Mouse (Mus musculus): ENCODE data around the gene Hdac4. TPM values are rescaled to one million over a fixed set of nuclear protein-coding genes. Genes with fewer than 3 reads are reported as not detected.

The Hdac4 gene
- polyA plus RNA-seq, 1 experiment from 2014 or later: 27.6 TPM

- no peak overlapping the region for H3K4me2 ChIP-seq (ENCODE audit: low read length)
- H3K27ac ChIP-seq (ENCODE audit: low read depth, low read length): no peak overlapping the region
- WGBS: 87% methylated on average over 8 of the region's 8 CpGs
- peaks cover 13% of the 10 kb centered on the region for H3K4me1 ChIP-seq (ENCODE audit: control insufficient read depth, insufficient read depth, low read depth, low read length)
- no peak overlapping the region for H3K9ac ChIP-seq (ENCODE audit: low read depth, low read length)
- ATAC-seq: no peak
- H3K4me3 ChIP-seq (ENCODE audit: low read length): no peak overlapping the region
- H3K27me3 ChIP-seq (replicated peaks; ENCODE audit: control insufficient read depth, insufficient read depth, low read length): no peaks in the 10 kb centered on the region
- H3K36me3 ChIP-seq (ENCODE audit: control insufficient read depth, insufficient read depth, low read length): no peaks in the 10 kb centered on the region
- no peaks in the 10 kb centered on the region for H3K9me3 ChIP-seq (ENCODE audit: control insufficient read depth, low read length)
Observed at GRCm38 (mm10) chr1:92215131-92215638, 19.7 kb upstream of the Hdac4 start.

- H3K4me1 ChIP-seq (ENCODE audit: control insufficient read depth, insufficient read depth, low read depth, low read length): peaks cover 13% of the 10 kb centered on the region
- H3K9ac ChIP-seq (ENCODE audit: low read depth, low read length): no peak overlapping the region
- ATAC-seq: peak; percentile 66
Observed at GRCm38 (mm10) chr1:92212003-92212750, 16.7 kb upstream of the Hdac4 start.

GRCm38 (mm10) chr1:92202639-92203352 lies 7.3 kb upstream of the Hdac4 start:
- WGBS: 77% methylated on average over 17 of the region's 17 CpGs
- Histone ChIP-seq H3K4me2 (ENCODE audit: low read length) (no peak overlapping the region), H3K27me3 (replicated peaks; ENCODE audit: control insufficient read depth, insufficient read depth, low read length) (no peaks in the 10 kb centered on the region), H3K9me3 (ENCODE audit: control insufficient read depth, low read length) (peaks cover 3% of the 10 kb centered on the region; the same call in 1 of the 2 replicates), H3K4me3 (ENCODE audit: low read length) (no peak overlapping the region), H3K27ac (ENCODE audit: low read depth, low read length) (no peak overlapping the region), H3K4me1 (ENCODE audit: control insufficient read depth, insufficient read depth, low read depth, low read length) (no peaks in the 10 kb centered on the region), H3K36me3 (ENCODE audit: control insufficient read depth, insufficient read depth, low read length) (no peaks in the 10 kb centered on the region), H3K9ac (ENCODE audit: low read depth, low read length) (no peak overlapping the region)
- ATAC-seq: no peak

More at GRCm38 (mm10) chr1:92212003-92212750, 16.7 kb upstream of the Hdac4 start:
- WGBS: 18% methylated on average over 13 of the region's 13 CpGs
- Histone ChIP-seq H3K27ac (ENCODE audit: low read depth, low read length) (no peak overlapping the region), H3K36me3 (ENCODE audit: control insufficient read depth, insufficient read depth, low read length) (no peaks in the 10 kb centered on the region), H3K27me3 (replicated peaks; ENCODE audit: control insufficient read depth, insufficient read depth, low read length) (no peaks in the 10 kb centered on the region), H3K4me2 (ENCODE audit: low read length) (no peak overlapping the region), H3K9me3 (ENCODE audit: control insufficient read depth, low read length) (no peaks in the 10 kb centered on the region), H3K4me3 (ENCODE audit: low read length) (no peak overlapping the region)

GRCm38 (mm10) chr1:92190463-92190862 lies 5.0 kb downstream of the Hdac4 start:
- WGBS: 87% methylated on average over 3 of the region's 3 CpGs
- Histone ChIP-seq H3K4me1 (ENCODE audit: control insufficient read depth, insufficient read depth, low read depth, low read length) (no peaks in the 10 kb centered on the region), H3K27ac (ENCODE audit: low read depth, low read length) (no peak overlapping the region), H3K9me3 (ENCODE audit: control insufficient read depth, low read length) (no peaks in the 10 kb centered on the region), H3K4me3 (ENCODE audit: low read length) (no peak overlapping the region), H3K36me3 (ENCODE audit: control insufficient read depth, insufficient read depth, low read length) (no peaks in the 10 kb centered on the region), H3K4me2 (ENCODE audit: low read length) (no peak overlapping the region), H3K27me3 (replicated peaks; ENCODE audit: control insufficient read depth, insufficient read depth, low read length) (no peaks in the 10 kb centered on the region), H3K9ac (ENCODE audit: low read depth, low read length) (no peak overlapping the region)
- no peak for ATAC-seq

- Histone ChIP-seq H3K9ac (ENCODE audit: low read depth, low read length) (no peak overlapping the region), H3K9me3 (ENCODE audit: control insufficient read depth, low read length) (no peaks in the 10 kb centered on the region), H3K27me3 (replicated peaks; ENCODE audit: control insufficient read depth, insufficient read depth, low read length) (no peaks in the 10 kb centered on the region), H3K4me2 (ENCODE audit: low read length) (no peak overlapping the region), H3K36me3 (ENCODE audit: control insufficient read depth, insufficient read depth, low read length) (no peaks in the 10 kb centered on the region), H3K4me1 (ENCODE audit: control insufficient read depth, insufficient read depth, low read depth, low read length) (no peaks in the 10 kb centered on the region), H3K4me3 (ENCODE audit: low read length) (no peak overlapping the region), H3K27ac (ENCODE audit: low read depth, low read length) (no peak overlapping the region)
- ATAC-seq: no peak
- 93% methylated on average over 3 of the region's 3 CpGs for WGBS
Observed at GRCm38 (mm10) chr1:92187137-92187536, 8.4 kb downstream of the Hdac4 start.

- Histone ChIP-seq H3K9ac (ENCODE audit: low read depth, low read length) (no peak overlapping the region), H3K9me3 (ENCODE audit: control insufficient read depth, low read length) (no peaks in the 10 kb centered on the region), H3K4me3 (ENCODE audit: low read length) (no peak overlapping the region), H3K27me3 (replicated peaks; ENCODE audit: control insufficient read depth, insufficient read depth, low read length) (no peaks in the 10 kb centered on the region), H3K27ac (ENCODE audit: low read depth, low read length) (no peak overlapping the region), H3K4me1 (ENCODE audit: control insufficient read depth, insufficient read depth, low read depth, low read length) (no peaks in the 10 kb centered on the region; the same call in none of the 2 replicates), H3K36me3 (ENCODE audit: control insufficient read depth, insufficient read depth, low read length) (no peaks in the 10 kb centered on the region), H3K4me2 (ENCODE audit: low read length) (no peak overlapping the region)
- WGBS: 93% methylated on average over 1 of the region's 1 CpGs
- ATAC-seq: no peak
Observed at GRCm38 (mm10) chr1:92184600-92184999, 10.9 kb downstream of the Hdac4 start.

GRCm38 (mm10) chr1:92183101-92183790 lies 12.3 kb downstream of the Hdac4 start:
- H3K4me3 ChIP-seq (ENCODE audit: low read length): no peak overlapping the region
- H3K27me3 ChIP-seq (replicated peaks; ENCODE audit: control insufficient read depth, insufficient read depth, low read length): no peaks in the 10 kb centered on the region
- H3K9me3 ChIP-seq (ENCODE audit: control insufficient read depth, low read length): no peaks in the 10 kb centered on the region
- H3K27ac ChIP-seq (ENCODE audit: low read depth, low read length): no peak overlapping the region
- peaks cover 9% of the 10 kb centered on the region for H3K4me1 ChIP-seq (ENCODE audit: control insufficient read depth, insufficient read depth, low read depth, low read length)
- H3K9ac ChIP-seq (ENCODE audit: low read depth, low read length): no peak overlapping the region
- no peak for ATAC-seq
- whole genome bisulfite sequencing: 69% methylated on average over 5 of the region's 5 CpGs
- no peaks in the 10 kb centered on the region for H3K36me3 ChIP-seq (ENCODE audit: control insufficient read depth, insufficient read depth, low read length)
- no peak overlapping the region for H3K4me2 ChIP-seq (ENCODE audit: low read length)

- ATAC-seq: no peak
- 55% methylated on average over 2 of the region's 2 CpGs for WGBS
- Histone ChIP-seq H3K36me3 (ENCODE audit: control insufficient read depth, insufficient read depth, low read length) (no peaks in the 10 kb centered on the region), H3K27ac (ENCODE audit: low read depth, low read length) (no peak overlapping the region), H3K4me1 (ENCODE audit: control insufficient read depth, insufficient read depth, low read depth, low read length) (peaks cover 22% of the 10 kb centered on the region), H3K9me3 (ENCODE audit: control insufficient read depth, low read length) (no peaks in the 10 kb centered on the region), H3K4me3 (ENCODE audit: low read length) (no peak overlapping the region), H3K27me3 (replicated peaks; ENCODE audit: control insufficient read depth, insufficient read depth, low read length) (no peaks in the 10 kb centered on the region), H3K9ac (ENCODE audit: low read depth, low read length) (no peak overlapping the region), H3K4me2 (ENCODE audit: low read length) (no peak overlapping the region)
Observed at GRCm38 (mm10) chr1:92181970-92182369, 13.5 kb downstream of the Hdac4 start.

Measured in hindbrain, embryonic 16.5 days (tissue).